Mouse (Mus musculus) spleen, embryonic (tissue): ENCODE results near the gene Tmc3.

Experiments
- CTCF ChIA-PET: fragments of 350-600 bp; sonication (Branson Sonifier 250); formaldehyde crosslinking; loops from one replicate; lab custom pipeline; 2022; lab: Charles Lee

The Tmc3 gene

DNA sequence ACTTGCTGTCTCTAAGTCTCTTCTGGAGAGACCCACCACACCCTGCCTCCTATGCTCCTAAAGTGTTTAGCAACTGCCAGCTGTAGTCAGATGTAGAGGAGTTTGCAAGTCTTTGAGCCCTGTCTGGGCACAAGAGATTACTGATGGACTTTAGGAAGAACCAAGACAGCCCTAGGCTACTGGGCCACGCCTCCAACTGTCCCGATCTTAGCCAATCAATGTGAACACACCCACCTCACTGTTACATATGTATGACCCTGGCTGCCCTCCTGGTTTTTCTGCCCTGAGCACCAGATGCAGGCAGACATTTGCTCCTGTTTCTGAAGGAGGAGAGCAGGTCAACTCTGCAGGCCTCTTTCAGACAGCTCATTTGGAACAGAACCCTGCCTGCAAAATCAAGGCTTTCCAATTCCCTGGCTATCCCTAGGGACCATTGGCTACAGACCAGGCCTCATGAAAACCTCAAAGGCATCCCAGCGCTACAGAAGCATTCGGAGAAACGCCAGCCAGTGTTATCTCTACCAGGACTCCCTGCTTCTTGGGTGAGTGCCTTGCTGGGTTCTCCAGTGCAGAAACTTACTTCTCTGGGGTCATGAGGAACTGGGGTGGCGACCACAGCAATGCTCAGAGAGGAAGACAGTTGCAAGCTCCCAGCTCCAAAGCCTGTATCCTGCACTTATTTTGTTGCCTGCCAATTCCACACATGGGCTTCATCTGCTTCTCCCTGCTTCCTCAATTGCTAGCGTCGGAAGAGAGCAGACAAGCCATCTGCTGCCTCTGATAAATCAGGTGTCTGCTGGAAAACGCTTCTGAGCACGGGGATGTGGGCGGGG is at the start of gene Tmc3:
TSS of gene Tmc3 (plus strand) at position 289 of the 833 bp plus-strand sequence.
- CTCF ChIA-PET: no interaction called here

DNA sequence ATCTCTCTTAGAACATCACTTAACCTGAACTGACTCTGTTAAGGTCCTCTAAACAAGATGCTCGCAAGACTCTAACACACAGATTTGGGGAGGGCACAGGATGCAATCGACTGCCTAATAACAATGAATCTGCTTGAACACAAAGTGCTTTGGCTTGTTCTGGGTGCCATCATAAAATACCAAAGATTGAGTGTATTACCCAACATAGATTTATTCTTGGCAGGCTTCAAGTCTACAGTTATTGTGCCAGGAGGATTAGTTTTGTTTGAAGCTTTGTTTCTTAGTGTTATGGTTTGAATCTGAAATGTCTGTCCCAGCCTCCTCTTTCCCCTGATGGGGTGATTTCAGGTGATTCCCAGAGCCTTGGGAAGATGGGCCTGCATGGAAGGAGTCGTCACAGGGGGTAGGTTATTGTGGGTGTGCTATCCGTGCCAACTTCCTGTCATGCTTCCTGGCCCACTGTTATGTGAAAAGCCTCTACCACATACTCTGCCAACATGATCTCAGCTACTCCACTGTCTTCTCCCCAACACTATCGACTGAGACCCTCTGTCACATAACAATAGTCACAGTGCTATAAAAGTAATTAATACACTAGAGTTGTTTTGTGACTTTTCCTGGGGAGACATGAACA is 43.1 kb upstream of the Tmc3 start:
- CTCF ChIA-PET: interaction anchor here (0.7 kb wide), 1 partner anchor 136 kb away, joined by 5 read pairs; no protein-coding TSS in a partner anchor

DNA sequence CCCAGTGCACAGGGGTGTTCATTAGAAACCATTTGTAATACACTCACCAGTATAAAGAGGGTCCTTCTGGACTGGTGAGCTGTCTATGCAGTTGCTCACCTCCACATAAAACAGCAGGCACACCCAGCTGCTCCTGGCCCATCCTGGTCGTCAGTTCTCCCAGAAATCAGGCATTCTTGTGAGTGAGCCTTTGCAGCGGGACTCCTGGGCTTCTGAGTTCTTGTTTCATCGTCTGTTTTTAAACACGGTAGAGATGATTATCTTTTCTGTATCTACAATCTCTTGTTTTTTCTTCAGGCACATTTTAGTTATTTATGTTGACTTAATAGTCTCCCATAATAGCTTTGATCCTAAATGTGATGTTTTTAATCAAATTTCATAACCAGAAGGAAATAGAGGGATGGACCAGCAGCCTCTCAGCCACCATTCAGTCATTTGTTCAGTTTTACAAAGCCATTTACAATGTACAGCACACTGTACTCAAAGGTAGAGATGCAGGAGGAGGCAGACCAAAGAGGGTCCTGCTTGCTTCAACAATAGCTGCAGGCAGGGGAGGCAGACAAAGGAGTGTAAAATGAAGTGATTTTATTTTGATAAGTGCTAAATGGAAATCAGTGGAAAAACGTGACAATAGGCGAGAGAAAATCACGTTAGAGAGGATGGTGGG is 35.9 kb upstream of the Tmc3 start:
- CTCF ChIA-PET: no interaction called here

DNA sequence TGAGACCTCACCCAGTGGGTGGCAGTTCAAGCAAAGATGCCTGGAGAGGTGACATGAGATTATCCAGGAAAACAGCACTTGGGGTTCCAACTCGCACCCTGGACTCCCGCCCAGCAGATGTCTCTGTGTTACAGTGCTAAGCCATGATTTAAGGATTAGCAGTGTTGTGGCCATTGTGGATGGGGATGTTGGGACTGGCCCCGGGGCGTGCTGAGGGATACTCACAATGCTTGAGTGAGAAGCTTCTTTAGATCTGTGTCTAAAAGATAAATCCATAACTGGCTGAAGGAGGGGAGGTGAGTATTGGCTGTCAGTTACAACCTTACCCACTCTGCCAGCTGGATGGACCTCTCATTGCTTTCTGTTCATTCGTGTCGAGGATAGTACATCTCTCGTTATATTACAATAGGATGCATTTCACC is 35.4 kb upstream of the Tmc3 start:
- CTCF ChIA-PET: no interaction called here

DNA sequence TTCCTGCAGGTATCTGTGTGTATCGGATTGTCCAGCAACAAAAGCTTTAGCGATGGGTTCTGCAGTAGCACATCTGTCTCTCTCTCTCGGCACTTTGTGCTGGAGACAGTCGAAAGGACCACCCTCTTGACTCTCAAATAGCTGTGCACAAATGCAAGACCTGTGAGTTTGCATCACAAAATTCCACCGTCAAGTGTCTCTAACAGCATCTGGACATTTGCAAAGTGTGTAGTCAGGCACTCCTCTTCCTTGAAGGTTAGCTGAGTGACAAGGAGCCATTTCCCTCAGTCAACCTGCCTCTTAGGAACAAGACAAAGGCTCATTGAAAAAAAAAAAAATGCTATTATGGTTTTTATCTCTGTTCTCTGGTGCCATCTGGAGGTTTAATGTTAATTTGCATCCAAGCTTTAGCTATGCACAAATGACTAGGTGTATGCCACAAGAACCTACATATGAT is 34.7 kb upstream of the Tmc3 start:
- CTCF ChIA-PET: interaction anchor here (0.7 kb wide), 1 partner anchor 1045 kb away, joined by 6 read pairs; no protein-coding TSS in a partner anchor

DNA sequence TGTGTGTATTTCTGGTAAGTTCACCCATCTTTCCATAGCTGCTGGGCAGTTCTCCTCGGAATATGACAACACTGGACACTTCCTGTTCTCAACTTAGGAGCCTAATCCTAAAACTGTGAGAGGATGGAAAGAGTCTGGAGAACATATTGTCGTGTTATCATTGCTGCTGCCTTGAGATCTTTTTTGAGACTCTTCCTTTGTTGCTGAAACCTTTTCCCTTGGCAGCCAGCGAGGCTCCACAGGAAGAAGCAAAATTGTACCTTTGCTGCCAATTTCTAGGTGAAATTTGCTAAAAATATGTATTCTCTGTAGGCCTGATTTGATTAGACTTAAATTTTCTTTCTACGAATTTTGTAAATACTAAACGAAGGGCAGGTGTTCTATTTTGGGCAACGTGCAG is 30.2 kb upstream of the Tmc3 start:
- CTCF ChIA-PET: interaction anchor here (0.7 kb wide), 1 partner anchor 123 kb away, joined by 3 read pairs; no protein-coding TSS in a partner anchor

DNA sequence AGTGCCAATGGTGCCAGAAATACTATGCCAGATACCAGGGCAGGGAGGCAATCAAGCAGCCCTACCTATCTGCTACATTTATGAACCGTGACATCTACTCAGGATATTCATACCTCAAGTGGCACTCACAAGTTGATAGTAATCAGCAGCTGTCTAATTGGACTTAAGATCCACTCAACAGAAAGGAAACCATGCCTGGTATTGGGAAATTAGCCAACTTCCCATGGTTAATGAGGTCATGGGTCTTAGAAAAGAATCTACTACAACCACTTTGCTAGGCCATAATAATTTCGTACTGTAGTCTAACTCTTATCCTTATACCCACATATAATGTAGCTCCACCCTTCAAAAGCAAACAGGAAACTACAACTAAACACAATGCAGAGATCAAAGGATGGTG is 28.2 kb upstream of the Tmc3 start:
- CTCF ChIA-PET: no interaction called here

DNA sequence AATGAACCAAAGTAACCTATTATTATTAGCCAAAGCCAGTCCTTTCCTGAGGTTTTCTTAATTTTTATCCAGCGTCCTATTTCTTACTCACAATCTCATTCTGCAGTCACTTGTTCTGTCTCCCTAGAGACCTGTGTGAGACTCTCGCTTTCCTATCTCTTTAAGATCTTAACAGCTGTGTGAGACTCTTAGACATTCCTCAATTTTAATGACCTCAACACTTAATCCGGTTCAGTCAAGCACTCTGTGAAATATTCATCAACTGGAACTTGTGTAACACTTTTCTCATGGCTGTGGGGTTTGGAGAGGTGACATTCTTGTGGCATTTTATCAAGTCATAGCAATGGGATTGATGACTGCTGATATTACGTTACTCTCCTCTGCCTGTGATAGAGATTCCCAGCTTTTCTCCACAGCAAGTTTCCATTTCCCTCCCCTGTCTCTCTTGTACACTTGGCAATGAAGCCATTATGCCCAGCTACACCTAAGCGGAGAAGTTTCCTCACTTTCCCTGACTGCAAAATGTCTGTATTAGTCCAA is 25.9 kb upstream of the Tmc3 start:
- CTCF ChIA-PET: no interaction called here

DNA sequence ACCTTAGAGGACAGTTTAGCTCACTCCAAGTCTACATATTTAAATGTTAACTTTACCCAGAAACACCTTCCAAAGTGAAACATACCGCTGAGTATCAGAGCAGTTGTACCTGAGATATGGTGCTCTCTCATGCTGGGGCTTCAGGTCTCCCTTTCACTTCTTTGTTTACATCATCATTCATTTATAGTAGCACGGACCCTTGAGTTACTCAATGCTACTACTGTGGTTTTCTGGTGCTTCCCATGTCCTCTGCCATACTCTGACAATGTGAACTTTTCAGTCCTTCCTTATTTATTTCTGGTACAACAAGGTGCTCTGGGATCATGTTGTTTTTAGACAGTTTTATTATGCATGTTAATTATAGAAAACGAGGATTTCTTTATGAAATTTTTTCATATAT is 25.2 kb upstream of the Tmc3 start:
- CTCF ChIA-PET: no interaction called here

DNA sequence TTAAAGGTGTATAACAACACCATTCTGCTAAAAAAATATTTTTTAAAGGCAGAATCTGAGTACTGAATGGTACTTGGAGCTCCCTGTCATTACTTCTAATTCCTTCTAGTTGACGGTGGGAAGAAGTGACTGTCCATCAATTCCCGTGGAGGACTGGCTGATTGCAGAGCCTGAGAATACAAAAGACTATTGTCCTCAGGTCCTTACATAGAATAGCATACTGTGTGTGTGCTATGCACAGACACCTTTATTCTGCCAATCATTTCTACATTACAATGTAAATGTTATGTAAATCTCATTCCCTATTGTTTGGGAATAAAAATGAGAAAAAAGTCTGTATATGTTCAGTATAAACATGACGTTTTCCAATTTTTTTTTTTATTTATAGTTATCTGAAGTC is 22.9 kb upstream of the Tmc3 start:
- CTCF ChIA-PET: no interaction called here

DNA sequence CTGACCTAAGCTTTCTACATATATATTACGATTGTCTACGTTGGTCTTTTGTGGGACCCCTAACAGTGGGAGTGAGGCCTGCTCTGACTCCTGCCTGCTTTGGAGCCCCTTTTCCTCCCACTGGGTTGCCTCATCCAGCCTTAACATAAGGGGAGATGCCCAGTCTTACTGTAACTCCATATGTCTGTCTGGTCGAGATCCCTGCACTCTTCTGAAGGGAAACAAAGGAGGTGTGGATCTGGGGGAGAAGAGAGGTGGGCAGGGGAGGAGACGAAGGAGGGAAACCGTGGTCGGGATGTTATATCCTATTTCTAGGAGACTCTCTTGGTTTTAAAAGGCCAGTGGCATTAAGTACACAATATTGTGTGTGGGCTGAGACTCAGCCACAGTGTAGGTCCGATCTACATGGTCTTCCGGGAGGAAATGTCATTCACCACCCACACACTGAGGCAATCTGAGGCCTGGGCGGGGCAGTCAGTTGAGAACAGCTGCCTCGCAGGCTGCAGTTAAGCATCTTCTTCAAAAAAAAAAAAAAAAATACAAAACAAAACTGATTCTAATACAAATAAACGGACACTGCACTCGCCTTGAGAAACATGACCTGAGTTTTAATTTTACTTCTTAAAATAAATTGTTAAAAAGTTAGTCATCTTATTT is 20.0 kb upstream of the Tmc3 start:
- CTCF ChIA-PET: no interaction called here

DNA sequence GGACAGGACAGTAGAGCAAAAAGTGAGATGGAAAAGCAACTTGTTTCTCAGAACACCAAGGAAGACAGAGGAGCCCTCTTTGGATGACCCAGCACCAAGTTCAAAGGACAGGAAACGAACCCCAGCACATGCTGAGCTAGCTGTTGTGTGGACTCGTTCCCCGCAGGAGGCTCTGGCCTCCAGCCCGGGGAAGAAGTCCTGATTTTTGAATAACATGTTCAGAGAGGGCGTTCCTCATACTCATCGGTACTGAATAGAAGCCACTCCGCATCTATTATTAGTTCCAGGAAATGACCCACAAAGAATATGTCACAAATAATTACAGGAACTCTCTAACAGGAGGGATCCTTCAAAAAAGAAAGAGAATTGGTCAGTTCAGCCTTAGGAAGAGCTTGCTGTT is 18.8 kb upstream of the Tmc3 start:
- CTCF ChIA-PET: no interaction called here

DNA sequence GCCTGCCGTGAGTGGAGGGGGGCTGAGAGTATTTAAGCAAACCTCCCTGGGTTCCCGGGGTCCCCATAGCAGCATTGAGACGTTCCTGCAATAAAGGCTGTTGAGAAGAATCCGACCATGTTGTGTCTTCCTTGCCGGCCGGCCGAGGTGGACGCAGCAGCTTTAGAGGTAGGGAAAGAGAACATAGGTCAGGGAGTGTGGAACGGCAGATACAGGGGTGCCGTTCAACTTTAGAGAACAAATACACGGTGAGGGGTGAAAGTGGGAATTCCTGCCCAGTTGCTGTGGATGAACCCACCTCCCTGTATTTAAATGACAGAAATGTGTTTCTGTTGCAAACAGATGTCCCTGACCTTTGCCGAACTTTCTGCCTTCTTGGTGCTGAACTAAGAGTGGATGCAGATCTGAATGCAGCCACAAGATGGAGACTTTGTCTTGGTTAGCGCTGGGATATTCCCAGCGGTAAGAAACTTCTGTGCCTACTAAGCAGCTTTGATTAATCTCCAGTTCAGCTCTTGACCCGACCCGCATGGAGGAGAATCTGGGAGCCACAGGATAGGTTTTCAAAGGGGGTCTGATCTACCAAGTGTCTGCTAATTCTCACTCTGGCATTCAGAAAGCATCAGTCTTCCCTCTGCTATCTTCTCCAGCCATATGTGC is 16.8 kb upstream of the Tmc3 start:
- CTCF ChIA-PET: interaction anchor here (1.6 kb wide), 1 partner anchor 107 kb away, joined by 10 read pairs; no protein-coding TSS in a partner anchor

DNA sequence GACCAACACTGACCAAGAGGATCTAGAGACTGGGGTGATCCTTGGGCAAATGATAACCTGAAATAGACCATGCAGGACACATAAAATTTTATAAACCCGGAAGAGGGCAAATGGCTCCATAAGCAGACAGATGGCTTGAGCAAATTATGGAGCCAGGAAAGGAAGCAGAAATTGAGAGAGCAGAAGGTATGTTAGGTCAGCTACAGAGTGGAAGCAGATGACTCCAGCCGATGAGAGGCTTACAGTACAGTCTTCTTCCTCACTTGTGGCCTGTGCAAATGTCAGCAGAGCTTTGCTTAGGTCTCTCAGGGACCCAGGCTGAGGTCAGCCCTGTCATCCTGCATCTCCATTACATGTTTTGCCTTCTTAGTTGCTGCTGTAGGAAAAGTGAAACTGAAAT is 15.9 kb upstream of the Tmc3 start:
- CTCF ChIA-PET: interaction anchor here (1.6 kb wide), 1 partner anchor 106 kb away, joined by 10 read pairs; no protein-coding TSS in a partner anchor

DNA sequence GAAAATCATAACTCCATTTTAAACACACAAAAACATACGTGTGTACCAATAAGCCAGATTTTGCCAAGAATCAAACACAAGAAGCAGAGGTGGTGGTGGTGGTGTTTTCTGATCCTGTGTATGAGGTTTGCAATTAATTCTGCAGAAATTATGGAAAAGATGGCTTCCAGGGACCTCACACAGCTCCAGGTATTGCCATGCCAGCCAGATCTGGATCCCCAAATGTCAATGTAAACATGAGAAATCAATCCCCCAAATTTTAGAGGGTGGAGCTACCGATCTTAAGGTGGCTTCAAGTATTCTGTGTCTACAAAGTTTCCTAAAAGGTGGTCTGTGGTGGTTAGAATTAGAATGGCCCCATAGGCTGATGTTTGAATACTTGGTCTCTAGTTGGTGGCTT is 15.3 kb upstream of the Tmc3 start:
- CTCF ChIA-PET: no interaction called here

DNA sequence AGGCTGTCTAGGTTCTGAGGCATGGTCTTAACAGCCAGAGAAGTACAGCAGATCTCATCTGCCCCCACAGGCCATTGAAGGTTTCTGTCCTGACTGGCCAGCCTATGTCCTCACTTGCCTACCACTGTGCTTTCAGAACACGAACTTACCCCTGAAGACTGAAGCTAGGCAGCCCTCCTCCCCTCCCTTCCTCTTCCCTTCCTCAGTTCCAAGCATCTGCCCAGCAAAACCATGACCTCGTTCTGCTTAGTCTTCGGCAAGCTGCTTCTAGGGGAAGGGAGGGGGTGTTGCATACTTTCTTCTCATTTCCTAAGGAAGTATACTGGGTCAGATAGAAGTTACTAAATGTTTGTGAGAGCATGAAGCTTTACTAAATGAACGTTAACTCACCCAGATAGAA is 13.7 kb upstream of the Tmc3 start:
- CTCF ChIA-PET: no interaction called here

DNA sequence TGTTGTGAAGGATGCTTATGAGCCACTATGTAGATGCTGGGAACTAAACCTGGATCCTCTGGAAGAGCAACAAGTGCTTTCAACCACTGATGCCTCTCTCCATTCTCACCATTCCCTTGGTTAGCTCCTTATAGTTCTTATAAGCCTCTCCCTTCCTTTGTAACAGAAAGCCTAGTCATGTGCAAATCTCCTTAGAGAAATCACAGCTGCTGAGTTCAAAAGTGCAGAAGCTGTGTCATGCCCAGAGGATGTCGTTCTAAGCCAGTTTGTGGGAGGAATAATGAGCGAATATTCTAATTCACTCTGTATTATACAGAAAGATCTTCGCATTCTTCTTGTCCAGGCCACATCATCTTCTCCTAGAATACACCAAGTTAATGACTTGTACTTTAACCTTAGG is 12.8 kb upstream of the Tmc3 start:
- CTCF ChIA-PET: interaction anchor here (0.6 kb wide), 1 partner anchor 57 kb away, joined by 9 read pairs; no protein-coding TSS in a partner anchor

DNA sequence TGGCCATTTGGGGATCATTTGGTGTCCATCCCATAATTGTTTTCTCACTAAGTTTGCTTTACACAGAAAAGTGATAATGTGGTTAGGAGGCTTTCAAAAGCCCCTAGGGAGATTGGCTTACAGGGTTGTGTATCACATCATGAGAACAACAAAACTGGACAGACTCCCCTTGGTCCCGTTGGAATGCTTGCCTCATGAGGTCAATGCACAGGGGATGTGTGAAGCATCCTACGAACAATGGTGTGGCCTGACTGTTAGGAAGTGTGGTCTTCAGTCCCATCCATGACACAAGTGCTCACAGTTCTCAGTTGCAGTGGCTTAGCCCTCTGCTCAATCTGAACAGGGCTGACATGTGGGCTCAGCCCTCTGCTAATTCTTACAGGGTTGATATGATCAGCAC is 12.3 kb upstream of the Tmc3 start:
- CTCF ChIA-PET: interaction anchor here (0.6 kb wide), 1 partner anchor 57 kb away, joined by 9 read pairs; no protein-coding TSS in a partner anchor

DNA sequence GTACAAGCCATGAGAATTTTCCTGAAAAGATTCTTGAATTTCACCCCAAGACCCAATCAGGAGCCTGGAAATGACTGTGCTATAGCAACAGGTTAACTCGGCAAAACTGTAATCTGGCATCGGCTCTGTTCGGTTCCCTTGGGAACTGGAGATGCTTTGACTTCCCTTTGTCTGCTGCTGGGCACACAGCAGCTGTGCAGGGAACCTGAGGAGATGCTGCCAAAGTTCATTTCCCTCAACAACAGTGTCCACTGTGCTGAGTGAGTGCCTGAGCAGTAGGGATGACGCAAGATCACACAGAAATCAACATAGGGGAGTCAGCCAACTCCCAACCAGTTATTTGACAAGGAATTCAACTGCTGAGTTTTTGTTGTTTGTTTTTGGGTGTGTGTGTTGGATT is 3.8 kb upstream of the Tmc3 start:
- CTCF ChIA-PET: no interaction called here

DNA sequence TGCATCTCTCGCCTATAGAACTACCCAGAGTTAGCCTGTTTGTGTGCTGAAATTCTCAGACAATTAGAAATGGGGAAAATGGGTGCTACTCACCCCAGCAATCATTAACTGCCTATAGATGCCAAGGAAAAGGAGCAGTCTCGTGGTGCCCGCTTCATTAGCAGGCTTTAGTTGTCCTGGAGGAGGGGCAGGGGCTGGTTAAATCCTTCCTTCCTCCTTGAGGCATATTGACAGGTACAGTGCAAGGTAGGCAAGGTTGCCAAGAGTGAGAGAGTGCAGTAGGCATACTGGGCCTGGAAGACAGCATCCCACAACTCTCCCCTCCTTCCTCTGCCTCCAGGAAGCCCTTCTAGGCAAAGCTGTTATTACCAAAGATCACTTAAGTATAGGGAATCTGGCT is 9.3 kb downstream of the Tmc3 start:
- CTCF ChIA-PET: no interaction called here

DNA sequence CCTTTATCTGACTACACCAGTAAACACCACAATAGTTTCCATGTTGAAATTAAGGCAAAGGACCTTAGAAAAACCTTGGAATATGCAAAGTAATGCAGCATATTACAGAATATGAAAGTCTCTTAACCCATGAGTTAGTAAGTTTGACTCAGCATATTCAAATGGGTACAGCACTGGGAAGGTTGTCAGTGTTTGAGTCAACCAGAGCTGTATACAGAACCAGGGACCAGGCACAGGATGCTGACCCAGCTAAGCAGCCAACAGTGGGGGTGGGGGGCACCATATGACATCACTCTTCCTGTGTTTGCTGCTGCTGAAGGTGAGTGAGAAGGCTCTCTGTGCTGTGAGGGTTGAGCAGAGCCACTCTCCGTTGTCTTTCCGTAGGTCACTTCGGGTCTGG is 12.3 kb downstream of the Tmc3 start:
- CTCF ChIA-PET: no interaction called here
